Mouse (Mus musculus): ENCODE results near the gene Ssx2ip.

Ssx2ip gene

GRCm38 (mm10) chr3:146435533-146435932 lies 31.1 kb downstream of the Ssx2ip start:
- no peak for DNase-seq (ENCODE audit: low spot score in 2 of 2)

- no peak for DNase-seq (ENCODE audit: low spot score in 2 of 2)
Measured at GRCm38 (mm10) chr3:146436114-146436513, 31.7 kb downstream of the Ssx2ip start.

GRCm38 (mm10) chr3:146440011-146440410 lies 35.6 kb downstream of the Ssx2ip start:
- no peak for DNase-seq (ENCODE audit: low spot score in 2 of 2)

- no peak for DNase-seq (ENCODE audit: low spot score in 2 of 2)
Measured at GRCm38 (mm10) chr3:146440422-146440821, 36.0 kb downstream of the Ssx2ip start.

GRCm38 (mm10) chr3:146442484-146442883 lies 38.0 kb downstream of the Ssx2ip start:
- no peak for DNase-seq (ENCODE audit: low spot score in 2 of 2)

GRCm38 (mm10) chr3:146442936-146443335 lies 38.5 kb downstream of the Ssx2ip start:
- no peak for DNase-seq (ENCODE audit: low spot score in 2 of 2)

GRCm38 (mm10) chr3:146443380-146443779 lies 38.9 kb downstream of the Ssx2ip start:
- no peak for DNase-seq (ENCODE audit: low spot score in 2 of 2)

- DNase-seq (ENCODE audit: low spot score in 2 of 2) = no peak
Measured at GRCm38 (mm10) chr3:146444880-146445279, 40.4 kb downstream of the Ssx2ip start.

- DNase-seq (ENCODE audit: low spot score in 2 of 2) = no peak
Measured at GRCm38 (mm10) chr3:146447156-146447555, 42.7 kb downstream of the Ssx2ip start.

GRCm38 (mm10) chr3:146447598-146447997 lies 43.2 kb downstream of the Ssx2ip start:
- DNase-seq (ENCODE audit: low spot score in 2 of 2) = no peak

- DNase-seq (ENCODE audit: low spot score in 2 of 2) = no peak
Measured at GRCm38 (mm10) chr3:146448372-146448771, 43.9 kb downstream of the Ssx2ip start.

- DNase-seq (ENCODE audit: low spot score in 2 of 2) = no peak
Measured at GRCm38 (mm10) chr3:146448969-146449368, 44.5 kb downstream of the Ssx2ip start.

GRCm38 (mm10) chr3:146449745-146450250 lies 45.4 kb downstream of the Ssx2ip start, which contains the start of gene Ctbs:
Ctbs (plus strand) TSS chr3:146449795.
- no peak for DNase-seq (ENCODE audit: low spot score in 2 of 2)

GRCm38 (mm10) chr3:146450371-146450841 lies 46.0 kb downstream of the Ssx2ip start:
- DNase-seq (ENCODE audit: low spot score in 2 of 2) = peak; percentile 86 to 93

GRCm38 (mm10) chr3:146451375-146451774 lies 46.9 kb downstream of the Ssx2ip start:
- DNase-seq (ENCODE audit: low spot score in 2 of 2) = no peak

GRCm38 (mm10) chr3:146462939-146463338 lies 58.5 kb downstream of the Ssx2ip start:
- no peak for DNase-seq (ENCODE audit: low spot score in 2 of 2)

- no peak for DNase-seq (ENCODE audit: low spot score in 2 of 2)
Measured at GRCm38 (mm10) chr3:146469226-146469625, 64.8 kb downstream of the Ssx2ip start.

GRCm38 (mm10) chr3:146472657-146473056 lies 68.2 kb downstream of the Ssx2ip start:
- no peak for DNase-seq (ENCODE audit: low spot score in 2 of 2)

- no peak for DNase-seq (ENCODE audit: low spot score in 2 of 2)
Measured at GRCm38 (mm10) chr3:146473741-146474140, 69.3 kb downstream of the Ssx2ip start.

GRCm38 (mm10) chr3:146474428-146474827 lies 70.0 kb downstream of the Ssx2ip start:
- DNase-seq (ENCODE audit: low spot score in 2 of 2) = no peak

- no peak for DNase-seq (ENCODE audit: low spot score in 2 of 2)
Measured at GRCm38 (mm10) chr3:146482044-146482443, 77.6 kb downstream of the Ssx2ip start.

- no peak for DNase-seq (ENCODE audit: low spot score in 2 of 2)
Measured at GRCm38 (mm10) chr3:146486464-146486863, 82.0 kb downstream of the Ssx2ip start.
